Mouse (Mus musculus) ES-E14 (cell line): ENCODE results near the gene Rpl6. TPM values are rescaled to one million over a fixed set of nuclear protein-coding genes. Genes with fewer than 3 reads are reported as not detected.

Experiments used
- DNase-seq: peaks from one replicate; pipeline ENCODE4 v3.0.0-alpha.2; 2013; ENCODE audit warnings: low read depth, low spot score
- H3K27ac ChIP-seq: 2 replicates; pipeline ENCODE4 v1.5.1; 2012; ENCODE audit warnings: low read depth, mild to moderate bottlenecking, low read length, moderate library complexity, mixed read lengths; ENCODE audit not compliant: poor library complexity, insufficient read depth, severe bottlenecking
- H3K36me3 ChIP-seq: 2 replicates; pipeline ENCODE4 v1.6.1; 2012; ENCODE audit warnings: mild to moderate bottlenecking, low read length, moderate library complexity, mixed read lengths; ENCODE audit not compliant: control insufficient read depth, poor library complexity, insufficient read depth, severe bottlenecking
- H3K4me1 ChIP-seq, 2 experiments: fragments of 150-350 bp in 1 of 2; sonication (generic) in 1 of 2; 2 replicates each; pipeline ENCODE4 v1.6.1; 2012; ENCODE audit warnings: low read length in 2 of 2, mild to moderate bottlenecking in 1 of 2, mixed read lengths in 1 of 2; ENCODE audit not compliant: control insufficient read depth in 2 of 2, insufficient read depth in 2 of 2, poor library complexity in 1 of 2
- H3K4me3 ChIP-seq, 2 experiments: fragments of 150-350 bp in 1 of 2; sonication (generic) in 1 of 2; 2 replicates each; pipeline ENCODE4 v1.5.1; 2012; ENCODE audit warnings: low read length in 2 of 2, low read depth in 1 of 2, mild to moderate bottlenecking in 1 of 2, mixed read lengths in 1 of 2; ENCODE audit not compliant: insufficient read depth in 1 of 2, poor library complexity in 1 of 2, severe bottlenecking in 1 of 2
- H3K9ac ChIP-seq: 2 replicates; pipeline ENCODE4 v1.6.1; 2012; ENCODE audit warnings: low read depth, mild to moderate bottlenecking, low read length, mixed read lengths; ENCODE audit not compliant: poor library complexity, insufficient read depth, severe bottlenecking
- H3K9me3 ChIP-seq: fragments of 150-350 bp; sonication (generic); 2 replicates; pipeline ENCODE4 v1.6.1; 2012; ENCODE audit warnings: low read depth, mild to moderate bottlenecking, low read length; ENCODE audit not compliant: control insufficient read depth, insufficient read depth
- CHD2 ChIP-seq: IDR thresholded peaks from 2 replicates; pipeline ENCODE4 v1.6.1; 2014; ENCODE audit warnings: mild to moderate bottlenecking, low read depth, low read length, inconsistent platforms
- HCFC1 ChIP-seq: IDR thresholded peaks from 2 replicates; pipeline ENCODE4 v1.6.1; 2012; ENCODE audit warnings: low read length, inconsistent platforms, borderline replicate concordance; ENCODE audit not compliant: insufficient read depth
- MAFK ChIP-seq: IDR thresholded peaks from 2 replicates; pipeline ENCODE4 v1.6.1; 2014; ENCODE audit warnings: mild to moderate bottlenecking, low read depth, low read length, inconsistent platforms; ENCODE audit not compliant: insufficient read depth
- ZC3H11A ChIP-seq: IDR thresholded peaks from 2 replicates; pipeline ENCODE4 v1.6.1; 2012; ENCODE audit warnings: low read depth, mild to moderate bottlenecking, inconsistent platforms, low read length, borderline replicate concordance
- ZNF384 ChIP-seq: IDR thresholded peaks from 2 replicates; pipeline ENCODE4 v1.6.1; 2012; ENCODE audit warnings: low read depth, low read length, inconsistent platforms
- in situ Hi-C, 2 experiments: fragments of 600-800 bp; cut with MboI; formaldehyde crosslinking; loops; one replicate each; pipeline ENCODE4 v1.15.1; 2025; ENCODE audit warnings: low sequenced_read_pairs in 2 of 2, inconsistent platforms in 1 of 2; ENCODE audit not compliant: unreplicated experiment in 2 of 2
- total RNA-seq: library from RNA; depleted of rRNA; stranded (reverse); fragments of 300-350 nt; gene quantifications from 2 replicates; pipeline ENCODE4 v1.2.3, GENCODE M21; 2012

Gene Rpl6
- total RNA-seq, 1 experiment, result 2,169 TPM

DNA sequence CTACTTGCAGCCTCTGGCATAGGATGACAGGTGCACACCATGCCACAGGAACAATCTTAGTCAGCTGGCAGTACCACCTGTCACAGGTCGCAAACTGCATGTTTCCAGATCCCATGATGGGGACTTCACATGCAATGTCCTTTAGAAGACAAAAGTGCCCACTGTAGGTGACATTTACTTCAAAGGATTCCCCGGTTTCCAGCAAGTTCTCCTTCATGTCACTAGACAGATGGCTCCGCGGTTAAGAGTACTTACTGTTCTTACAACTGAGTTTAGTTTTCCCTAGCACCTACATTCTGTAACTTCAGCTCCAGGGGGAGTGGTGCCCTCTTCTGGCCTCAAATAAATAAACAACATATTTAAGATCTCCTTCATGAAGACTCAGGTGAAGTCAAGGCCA is 31.4 kb upstream of the Rpl6 start:
- DNase-seq, result no peak
- no peaks in the 10 kb centered on the region for H3K9me3 ChIP-seq
- peaks cover 12% of the 10 kb centered on the region; the same call in 1 of the 2 replicates for H3K36me3 ChIP-seq
- no peak overlapping the region for H3K27ac ChIP-seq
- H3K9ac ChIP-seq, result no peak overlapping the region
- no peaks in the 10 kb centered on the region for H3K4me1 ChIP-seq
- in situ Hi-C loops, result no loop called here
- no peak for TF ChIP-seq HCFC1
- no peak for TF ChIP-seq ZNF384
- TF ChIP-seq CHD2, result no peak
- TF ChIP-seq MAFK, result no peak
- TF ChIP-seq ZC3H11A, result no peak
- H3K4me3 ChIP-seq, result no peak overlapping the region

DNA sequence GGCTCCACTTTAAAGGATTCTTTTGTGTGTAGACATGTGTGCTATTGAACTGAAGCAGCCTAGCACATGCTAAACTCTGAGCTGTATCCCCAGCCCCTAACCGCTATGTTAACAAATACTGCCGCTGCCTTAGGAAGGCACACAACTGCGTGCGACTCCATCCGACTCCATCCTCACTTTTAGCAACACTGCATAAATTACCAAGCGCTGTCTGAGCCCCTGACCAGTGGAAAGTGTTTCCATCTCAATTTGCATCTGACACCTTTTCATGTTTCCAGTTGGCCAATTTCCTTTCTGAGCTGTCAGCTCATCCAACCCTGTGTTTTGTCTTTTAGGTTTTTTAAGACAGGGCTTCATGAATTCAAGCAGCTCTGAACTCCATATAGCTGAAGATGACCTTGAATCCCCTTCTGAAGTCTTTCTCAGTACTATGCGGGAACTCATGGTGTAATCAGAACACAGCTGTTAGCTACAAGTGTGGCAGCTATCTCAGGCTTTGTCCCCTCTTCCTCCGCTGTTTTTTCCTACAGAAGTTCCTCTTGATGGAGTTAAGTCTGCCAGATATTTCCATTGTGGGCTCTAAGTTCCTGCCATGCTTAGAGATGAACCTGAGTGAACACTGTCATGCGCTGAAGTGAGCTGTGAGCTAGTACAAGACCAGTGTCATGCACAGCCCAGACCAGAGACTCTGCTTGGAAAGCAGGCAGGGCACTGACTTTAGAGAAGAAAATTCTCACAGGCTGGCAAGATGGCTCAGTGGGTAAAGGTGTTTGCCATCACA is 25.0 kb upstream of the Rpl6 start:
- Histone ChIP-seq H3K9me3 (no peaks in the 10 kb centered on the region), H3K9ac (no peak overlapping the region), H3K36me3 (no peaks in the 10 kb centered on the region), H3K4me3 (no peak overlapping the region), H3K4me1 (peaks cover 2 to 3% of the 10 kb centered on the region in 2 experiments; a peak in 2 of 4 replicates), H3K27ac (no peak overlapping the region)
- TF ChIP-seq ZC3H11A, result no peak
- TF ChIP-seq ZNF384, result no peak
- no peak for TF ChIP-seq CHD2
- TF ChIP-seq HCFC1, result no peak
- TF ChIP-seq MAFK, result no peak
- in situ Hi-C loops, result no loop called here
- DNase-seq, result no peak

DNA sequence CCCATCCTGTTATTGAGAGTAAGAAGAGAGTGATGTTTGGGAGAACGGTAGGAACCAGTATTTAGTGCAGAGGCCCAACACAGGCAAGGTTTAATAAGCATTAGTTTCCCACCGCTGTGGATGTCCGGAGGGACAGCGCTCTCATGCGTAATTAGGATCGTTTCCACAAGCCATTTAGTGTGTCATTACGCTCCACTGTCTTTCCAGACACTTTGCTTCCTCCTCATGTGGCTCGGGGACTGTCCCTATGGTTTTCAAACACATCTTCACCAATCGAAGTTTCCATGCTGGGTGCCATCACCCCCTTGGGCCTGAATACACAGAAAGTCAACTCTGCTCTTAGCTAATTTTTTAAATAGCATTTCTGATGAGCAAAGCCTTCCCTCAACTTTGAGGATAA is 21.0 kb upstream of the Rpl6 start:
- Histone ChIP-seq H3K4me3 (no peak overlapping the region), H3K36me3 (no peaks in the 10 kb centered on the region), H3K9me3 (no peaks in the 10 kb centered on the region), H3K9ac (no peak overlapping the region), H3K27ac (no peak overlapping the region), H3K4me1 (peaks cover 4 to 13% of the 10 kb centered on the region in 2 experiments)
- no peak for DNase-seq
- in situ Hi-C loops, result no loop called here
- no peak for TF ChIP-seq MAFK
- TF ChIP-seq HCFC1, result no peak
- TF ChIP-seq ZNF384, result no peak
- TF ChIP-seq ZC3H11A, result no peak
- TF ChIP-seq CHD2, result no peak

DNA sequence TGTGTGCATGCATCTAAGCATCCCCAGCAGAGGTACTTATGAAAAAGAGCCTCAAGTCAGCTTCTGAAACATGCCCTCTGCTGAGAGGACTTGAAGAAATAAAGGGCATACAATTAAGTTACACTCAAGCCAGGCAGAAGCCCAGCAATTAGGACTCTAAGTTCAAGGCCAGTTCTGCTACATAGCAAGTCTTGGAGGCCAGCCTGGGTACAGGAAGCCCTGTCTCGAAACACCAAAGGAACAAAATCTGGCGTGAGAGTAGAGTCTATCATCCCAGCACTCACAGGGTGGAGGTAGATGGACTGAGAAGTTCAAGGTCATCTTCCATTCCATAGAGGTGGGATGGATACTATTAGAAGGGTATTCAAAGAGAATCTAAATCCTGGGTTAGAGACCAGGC is 19.9 kb upstream of the Rpl6 start:
- H3K36me3 ChIP-seq, result no peaks in the 10 kb centered on the region; the same call in 1 of the 2 replicates
- TF ChIP-seq MAFK (no peak), CHD2 (no peak), ZC3H11A (no peak), HCFC1 (no peak), ZNF384 (no peak)
- no peaks in the 10 kb centered on the region for H3K9me3 ChIP-seq
- no peak overlapping the region for H3K9ac ChIP-seq
- peaks cover 4 to 20% of the 10 kb centered on the region in 2 experiments for H3K4me1 ChIP-seq
- H3K4me3 ChIP-seq, result no peak overlapping the region
- in situ Hi-C loops, result no loop called here
- no peak for DNase-seq
- H3K27ac ChIP-seq, result no peak overlapping the region
